ENCODE assay signal across 9 mouse cellular contexts in genomic region chr2:48186609-48187008, GRCm38 (mm10).
DNase-seq lines count a peak whose midpoint lies in the region; ATAC-seq lines count a peak whose summit lies in the region.
"Had no signal": no experiment of that assay in that cellular context is flagged by ENCODE, and none has a peak within 500 bp of the region (broad histone marks: within the 10 kb centered on the region; RNA-seq: fewer than 3 reads in every experiment).

No protein-coding gene starts in this region.

- H3K9ac ChIP-seq in hindbrain, embryonic 15.5 days, result no peak overlapping the region
- H3K9ac ChIP-seq in hindbrain, embryonic 12.5 days, result no peak overlapping the region
- H3K9ac ChIP-seq: embryonic facial prominence, embryonic 13.5 days had no signal

- peak; percentile 69 for DNase-seq in brain, embryonic 18.5 days (ENCODE audit: low read depth, low spot score)
- peak; percentile 45 to 80 for DNase-seq in frontal cortex, postnatal 36 days (ENCODE audit: low spot score in 2 of 2)
- peak; percentile 19 to 62 for DNase-seq in left cerebral cortex, adult 8-10 months (ENCODE audit: low spot score in 2 of 2)
- peak; percentile 43 for DNase-seq in skeletal muscle tissue, adult 2 months (ENCODE audit: low read depth, low spot score)
- no peak for DNase-seq in testis, postnatal 14 days (ENCODE audit: low spot score)

- H3K27me3 ChIP-seq in hindbrain, embryonic 15.5 days, result no peaks in the 10 kb centered on the region
- H3K27me3 ChIP-seq in hindbrain, embryonic 12.5 days, result no peaks in the 10 kb centered on the region
- H3K27me3 ChIP-seq: embryonic facial prominence, embryonic 13.5 days had no signal

- WGBS in hindbrain, embryonic 15.5 days, result 46% methylated on average over 2 of the region's 2 CpGs
- 78% methylated on average over 2 of the region's 2 CpGs for whole genome bisulfite sequencing in hindbrain, embryonic 12.5 days

- H3K4me3 ChIP-seq in hindbrain, embryonic 15.5 days, result no peak overlapping the region
- H3K4me3 ChIP-seq in hindbrain, embryonic 12.5 days, result no peak overlapping the region
- H3K4me3 ChIP-seq: embryonic facial prominence, embryonic 13.5 days had no signal

- H3K36me3 ChIP-seq in hindbrain, embryonic 15.5 days, result no peaks in the 10 kb centered on the region
- H3K36me3 ChIP-seq in hindbrain, embryonic 12.5 days, result no peaks in the 10 kb centered on the region
- H3K36me3 ChIP-seq: embryonic facial prominence, embryonic 13.5 days had no signal

- no peak overlapping the region for H3K27ac ChIP-seq in hindbrain, embryonic 15.5 days (replicated peaks)
- H3K27ac ChIP-seq in hindbrain, embryonic 12.5 days, result no peak overlapping the region
- H3K27ac ChIP-seq: embryonic facial prominence, embryonic 13.5 days had no signal

- H3K4me2 ChIP-seq in hindbrain, embryonic 15.5 days, result no peak overlapping the region
- no peak overlapping the region for H3K4me2 ChIP-seq in hindbrain, embryonic 12.5 days (replicated peaks)
- H3K4me2 ChIP-seq: embryonic facial prominence, embryonic 13.5 days had no signal

- H3K4me1 ChIP-seq in hindbrain, embryonic 15.5 days (replicated peaks), result 0 out of 2 replicates have a peak, but pooled peaks cover 5% of the 10 kb centered on the region
- H3K4me1 ChIP-seq in hindbrain, embryonic 12.5 days, result no peaks in the 10 kb centered on the region
- H3K4me1 ChIP-seq: embryonic facial prominence, embryonic 13.5 days had no signal

- ATAC-seq in hindbrain, embryonic 15.5 days (ENCODE audit: low FRiP score, low read depth), result peak; percentile 84
- ATAC-seq in hindbrain, embryonic 12.5 days (ENCODE audit: low FRiP score), result no peak
- no peak for ATAC-seq in activated CD4-positive, CD25-positive, alpha-beta regulatory T cell, adult 4 months

- H3K9me3 ChIP-seq in hindbrain, embryonic 15.5 days, result no peaks in the 10 kb centered on the region
- no peaks in the 10 kb centered on the region for H3K9me3 ChIP-seq in hindbrain, embryonic 12.5 days (replicated peaks)
- H3K9me3 ChIP-seq: embryonic facial prominence, embryonic 13.5 days had no signal
